Mouse (Mus musculus) skeletal muscle tissue, adult 2 months (tissue): ENCODE results near the gene Slc8a1.

ENCODE experiments used
- DNase-seq: peaks from one replicate; pipeline ENCODE4 v3.0.0-alpha.2; 2012; ENCODE audit warnings: low read depth, low spot score

Gene Slc8a1

DNA sequence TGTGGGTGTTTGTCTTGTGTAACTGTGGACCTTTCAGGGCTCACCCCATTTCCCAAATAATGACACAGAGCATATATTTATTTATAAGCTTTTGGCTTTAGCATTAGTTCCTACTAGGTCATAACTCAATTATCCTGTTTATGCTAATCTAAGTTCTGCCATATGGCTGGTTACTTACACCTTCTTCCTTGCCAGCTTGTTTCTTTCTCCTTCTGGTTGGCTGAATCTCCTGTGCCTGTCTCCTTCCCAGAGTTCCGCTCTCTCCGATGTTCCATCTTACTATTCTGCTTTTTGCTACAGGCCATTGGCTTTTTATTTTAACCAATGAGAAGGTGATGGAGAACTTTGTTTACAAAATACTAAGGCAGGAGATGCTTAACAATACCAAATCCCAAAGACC is 374.8 kb downstream of the Slc8a1 start:
- DNase-seq, result no peak

- no peak for DNase-seq
Measured at GRCm38 (mm10) chr17:81360571-81360970, 377.6 kb downstream of the Slc8a1 start.

DNA sequence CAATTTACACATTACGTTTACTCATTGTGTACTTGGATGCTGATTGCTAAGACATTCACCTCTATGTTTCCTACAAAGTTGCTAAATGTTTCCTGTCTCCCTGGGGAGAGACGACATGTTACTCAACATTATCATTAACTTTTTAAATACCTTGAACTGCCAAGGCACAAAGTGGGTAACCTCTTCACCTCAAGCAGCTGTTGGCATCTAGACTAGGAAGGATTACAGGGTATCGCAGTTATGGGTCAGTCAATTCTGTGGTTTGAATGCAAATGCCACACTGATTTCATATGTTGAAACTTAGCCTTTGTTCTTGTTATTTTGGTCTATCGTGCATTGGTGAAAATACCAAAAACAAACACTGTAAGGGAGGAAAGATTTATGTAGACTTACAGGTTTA is 378.1 kb downstream of the Slc8a1 start:
- no peak for DNase-seq

- DNase-seq, result peak; percentile 12
Measured at GRCm38 (mm10) chr17:81336024-81336754, 402.0 kb downstream of the Slc8a1 start.

DNA sequence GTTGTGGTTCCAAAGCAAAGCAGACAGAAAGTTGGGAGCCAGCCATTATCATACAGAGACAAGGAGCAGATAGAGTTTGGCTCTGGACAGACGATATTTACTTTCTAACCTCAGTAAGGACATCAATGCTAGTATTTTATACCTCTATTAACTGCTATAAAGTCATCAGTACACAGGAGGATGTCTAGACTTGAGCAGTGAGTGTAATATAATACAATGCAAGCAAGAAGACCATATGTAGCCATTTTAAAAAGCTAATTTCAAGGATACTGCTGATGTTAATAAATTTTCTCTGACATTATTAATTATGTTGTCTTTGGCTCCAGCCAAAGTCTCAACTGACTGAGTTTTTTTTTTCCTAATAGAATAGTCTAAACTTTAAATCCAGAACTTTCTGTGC is 402.7 kb downstream of the Slc8a1 start:
- DNase-seq, result no peak
